Mouse (Mus musculus) CH12.LX (cell line): ENCODE results near the gene Gm21981. TPM values are rescaled to one million over a fixed set of nuclear protein-coding genes. Genes with fewer than 3 reads are reported as not detected.
A peak's percentile ranks its signal among the peaks of the same experiment; 100 is the strongest.

Source experiments
- DNase-seq: peaks from one replicate; pipeline ENCODE4 v3.0.0-alpha.2; 2013; ENCODE audit errors: extremely low read depth
- H3K27ac ChIP-seq: 2 replicates; pipeline ENCODE4 v1.5.1; 2012; ENCODE audit warnings: low read depth, mild to moderate bottlenecking, control low read depth, moderate library complexity; ENCODE audit not compliant: insufficient read depth
- H3K27me3 ChIP-seq: replicated peaks from 2 replicates; pipeline ENCODE3; 2012; ENCODE audit warnings: inconsistent platforms
- H3K36me3 ChIP-seq, 2 experiments: replicated peaks in 1 of 2; 2 replicates each; pipeline versions ENCODE3 to v1.6.1; 2012; ENCODE audit warnings: inconsistent platforms in 1 of 2, low read length in 1 of 2, mild to moderate bottlenecking in 1 of 2, mixed read lengths in 1 of 2, moderate library complexity in 1 of 2; ENCODE audit not compliant: control insufficient read depth in 1 of 2, insufficient read depth in 1 of 2
- H3K4me1 ChIP-seq, 2 experiments: 2 replicates each; pipeline ENCODE4 v1.6.1; 2012; ENCODE audit warnings: inconsistent platforms in 1 of 2, moderate library complexity in 1 of 2; ENCODE audit not compliant: insufficient read depth in 2 of 2, control insufficient read depth in 1 of 2
- H3K4me2 ChIP-seq: 2 replicates; pipeline ENCODE4 v1.6.1; 2012; ENCODE audit warnings: low read depth, mild to moderate bottlenecking, control low read depth; ENCODE audit not compliant: poor library complexity, insufficient read depth, severe bottlenecking
- H3K4me3 ChIP-seq, 3 experiments: fragments of 150-350 bp in 1 of 3; sonication (generic) in 1 of 3; replicated peaks in 1 of 3; 2 replicates each; pipeline versions ENCODE3 to v1.5.1; 2011 to 2012; ENCODE audit warnings: low read depth in 2 of 3, low read length in 2 of 3, mild to moderate bottlenecking in 2 of 3, moderate library complexity in 2 of 3, control low read depth in 1 of 3, improper control_type of control experiment in 1 of 3, inconsistent platforms in 1 of 3, mixed read lengths in 1 of 3; ENCODE audit not compliant: poor library complexity in 1 of 3
- H3K79me2 ChIP-seq: replicated peaks from 2 replicates; pipeline ENCODE4 v1.6.1; 2012; ENCODE audit warnings: mild to moderate bottlenecking, moderate library complexity; ENCODE audit not compliant: control insufficient read depth, poor library complexity, insufficient read depth, severe bottlenecking; ENCODE audit errors: extremely low read depth
- H3K9ac ChIP-seq: 2 replicates; pipeline ENCODE4 v1.6.1; 2012; ENCODE audit warnings: low read depth, mild to moderate bottlenecking, control low read depth, moderate library complexity; ENCODE audit not compliant: insufficient read depth
- H3K9me3 ChIP-seq: replicated peaks from 2 replicates; pipeline ENCODE3; 2012; ENCODE audit warnings: low read length, inconsistent platforms, mixed read lengths
- BHLHE40 ChIP-seq: IDR thresholded peaks from 2 replicates; pipeline ENCODE4 v1.6.1; 2011; ENCODE audit warnings: mild to moderate bottlenecking, low read depth, low read length, improper control_type of control experiment
- CHD1 ChIP-seq: IDR thresholded peaks from 2 replicates; pipeline ENCODE4 v1.6.1; 2012; ENCODE audit warnings: low read depth, low read length, improper control_type of control experiment, inconsistent platforms
- CHD2 ChIP-seq: IDR thresholded peaks from 2 replicates; pipeline ENCODE4 v1.6.1; 2011; ENCODE audit warnings: low read length, improper control_type of control experiment
- CTCF ChIP-seq, 2 experiments: IDR thresholded peaks in 1 of 2; conservative IDR thresholded peaks in 1 of 2; 2 replicates each; pipeline ENCODE4 v1.5.1; 2011 to 2012; ENCODE audit warnings: low read depth in 2 of 2, low read length in 2 of 2, improper control_type of control experiment in 1 of 2, inconsistent platforms in 1 of 2, mild to moderate bottlenecking in 1 of 2, moderate library complexity in 1 of 2
- ELF1 ChIP-seq: IDR thresholded peaks from 2 replicates; pipeline ENCODE4 v1.6.1; 2014; ENCODE audit warnings: low read depth, mild to moderate bottlenecking, inconsistent platforms, low read length, improper control_type of control experiment
- EP300 ChIP-seq: IDR thresholded peaks from 2 replicates; pipeline ENCODE4 v1.6.1; 2011; ENCODE audit warnings: low read length, improper control_type of control experiment
- ETS1 ChIP-seq: conservative IDR thresholded peaks from 2 replicates; pipeline ENCODE4 v1.6.1; 2012; ENCODE audit warnings: low read depth, mild to moderate bottlenecking, inconsistent platforms, low read length, improper control_type of control experiment, moderate library complexity
- GABPA ChIP-seq: IDR thresholded peaks from 2 replicates; pipeline ENCODE4 v1.6.1; 2012; ENCODE audit warnings: low read depth, low read length, improper control_type of control experiment, inconsistent platforms; ENCODE audit not compliant: insufficient replicate concordance
- HCFC1 ChIP-seq: IDR thresholded peaks from 2 replicates; pipeline ENCODE4 v1.6.1; 2012; ENCODE audit warnings: low read depth, mild to moderate bottlenecking, inconsistent platforms, low read length, improper control_type of control experiment
- IRF4 ChIP-seq: IDR thresholded peaks from 2 replicates; pipeline ENCODE4 v1.6.1; 2014; ENCODE audit warnings: low read depth, mild to moderate bottlenecking, inconsistent platforms, low read length, improper control_type of control experiment
- JUN ChIP-seq: IDR thresholded peaks from 2 replicates; pipeline ENCODE4 v1.6.1; 2011; ENCODE audit warnings: low read depth, mild to moderate bottlenecking, low read length, improper control_type of control experiment, moderate library complexity; ENCODE audit not compliant: insufficient read depth
- JUND ChIP-seq: conservative IDR thresholded peaks from 2 replicates; pipeline ENCODE4 v1.6.1; 2011; ENCODE audit warnings: low read depth, low read length, improper control_type of control experiment
- KAT2A ChIP-seq: IDR thresholded peaks from 2 replicates; pipeline ENCODE4 v1.6.1; 2012; ENCODE audit warnings: low read length, improper control_type of control experiment, inconsistent platforms; ENCODE audit not compliant: insufficient replicate concordance
- MAX ChIP-seq: IDR thresholded peaks from 2 replicates; pipeline ENCODE4 v1.6.1; 2011; ENCODE audit warnings: low read length, improper control_type of control experiment
- MAZ ChIP-seq: IDR thresholded peaks from 2 replicates; pipeline ENCODE4 v1.6.1; 2012; ENCODE audit warnings: low read depth, mild to moderate bottlenecking, inconsistent platforms, low read length, improper control_type of control experiment, moderate library complexity
- MXI1 ChIP-seq: IDR thresholded peaks from 2 replicates; pipeline ENCODE4 v1.6.1; 2011; ENCODE audit warnings: mild to moderate bottlenecking, low read depth, low read length, improper control_type of control experiment
- MYC ChIP-seq: IDR thresholded peaks from 2 replicates; pipeline ENCODE4 v1.6.1; 2011; ENCODE audit warnings: low read depth, mild to moderate bottlenecking, improper control_type of control experiment, low read length
- NELFE ChIP-seq: IDR thresholded peaks from 2 replicates; pipeline ENCODE4 v1.6.1; 2011; ENCODE audit warnings: low read depth, low read length, improper control_type of control experiment
- NRF1 ChIP-seq: IDR thresholded peaks from 2 replicates; pipeline ENCODE4 v1.6.1; 2014; ENCODE audit warnings: low read depth, mild to moderate bottlenecking, inconsistent platforms, low read length, improper control_type of control experiment, moderate library complexity
- PAX5 ChIP-seq: IDR thresholded peaks from 2 replicates; pipeline ENCODE4 v1.6.1; 2012; ENCODE audit warnings: low read length, inconsistent platforms, mixed read lengths
- POLR2A ChIP-seq: IDR thresholded peaks from 2 replicates; pipeline ENCODE4 v1.6.1; 2011; ENCODE audit warnings: low read depth, mild to moderate bottlenecking, improper control_type of control experiment, low read length
- POLR2AphosphoS2 ChIP-seq: IDR thresholded peaks from 2 replicates; pipeline ENCODE4 v1.6.1; 2011; ENCODE audit warnings: low read depth, low read length, improper control_type of control experiment
- RCOR1 ChIP-seq: conservative IDR thresholded peaks from 2 replicates; pipeline ENCODE4 v1.6.1; 2012; ENCODE audit warnings: low read depth, mild to moderate bottlenecking, inconsistent platforms, low read length, improper control_type of control experiment
- SIN3A ChIP-seq: IDR thresholded peaks from 2 replicates; pipeline ENCODE4 v1.6.1; 2012; ENCODE audit warnings: low read length, improper control_type of control experiment, inconsistent platforms
- TBP ChIP-seq: conservative IDR thresholded peaks from 2 replicates; pipeline ENCODE4 v1.6.1; 2011; ENCODE audit warnings: low read depth, low read length, improper control_type of control experiment
- USF1 ChIP-seq: IDR thresholded peaks from 2 replicates; pipeline ENCODE4 v1.6.1; 2014; ENCODE audit warnings: low read depth, mild to moderate bottlenecking, inconsistent platforms, low read length, improper control_type of control experiment
- ZC3H11A ChIP-seq: IDR thresholded peaks from 2 replicates; pipeline ENCODE4 v1.6.1; 2012; ENCODE audit warnings: low read depth, mild to moderate bottlenecking, inconsistent platforms, low read length, improper control_type of control experiment
- ZMIZ1 ChIP-seq: IDR thresholded peaks from 2 replicates; pipeline ENCODE4 v1.6.1; 2012; ENCODE audit warnings: low read depth, mild to moderate bottlenecking, inconsistent platforms, low read length, improper control_type of control experiment
- ZNF384 ChIP-seq: IDR thresholded peaks from 2 replicates; pipeline ENCODE4 v1.6.1; 2012; ENCODE audit warnings: low read depth, low read length, improper control_type of control experiment, inconsistent platforms
- dilution Hi-C: fragments of 300-500 bp; cut with MboI; formaldehyde crosslinking; loops from 2 replicates; pipeline ENCODE4 v1.14.3; 2020; ENCODE audit warnings: low sequenced_read_pairs; ENCODE audit not compliant: extremely low pct_unique_long_range_greater_than_20kb, extremely low pct_ligation_motif_present
- in situ Hi-C: fragments of 300-500 bp; cut with MboI; formaldehyde crosslinking; loops from 3 replicates; pipeline ENCODE4 v1.14.3; 2019; ENCODE audit warnings: low sequenced_read_pairs, low pct_ligation_motif_present, low pct_unique_long_range_greater_than_20kb, mixed read lengths
- polyA plus RNA-seq: library from polyadenylated mRNA; unstranded; fragments of >175 nt; gene quantifications from 2 replicates; pipeline ENCODE4 v1.2.1, GENCODE M21; 2012; ENCODE audit warnings: low read depth; ENCODE audit not compliant: insufficient read length
- total RNA-seq, 2 experiments: library from RNA; depleted of rRNA; stranded (reverse); fragments of 300-350 nt in 1 of 2; fragments of >200 nt in 1 of 2; gene quantifications; 2 replicates each; pipeline ENCODE4 v1.2.3; 2012 to 2014

Gm21981 gene
- total and polyA plus RNA-seq, 3 experiments: 0.11 to 0.59 TPM; not detected in 1

DNA sequence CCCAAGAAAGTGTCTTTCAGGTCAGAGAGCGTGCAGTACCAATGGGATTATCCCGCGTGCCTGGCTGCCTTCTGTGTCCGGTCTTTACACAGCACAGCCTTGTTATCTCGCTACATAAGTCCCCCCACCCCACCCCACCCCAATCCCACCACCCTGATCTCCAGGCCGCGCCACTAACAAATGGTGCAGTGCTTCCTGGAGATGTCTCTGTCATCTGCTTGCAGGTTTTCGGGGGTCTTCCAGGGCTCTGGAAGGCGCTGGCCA, 6.0 kb downstream of the Gm21981 start, which contains the start of gene Tomm6:
TSS of gene Tomm6 (minus strand) at position 43 of the 264 bp plus-strand sequence.
- peaks cover 10% of the 10 kb centered on the region for H3K79me2 ChIP-seq
- dilution Hi-C loops: no loop called here
- no peak within 1 kb of the TSS for H3K27ac ChIP-seq
- H3K36me3 ChIP-seq: peaks cover 18 to 35% of the 10 kb centered on the region in 2 experiments
- in situ Hi-C loops: loop anchor here (5.0 kb wide), 1 partner anchor 76 kb away; the partner anchor contains the start of genes Bysl, Gm20517 and Med20
- no peak for TF ChIP-seq BHLHE40
- TF ChIP-seq PAX5: no peak
- TF ChIP-seq ZNF384: no peak
- no peak for TF ChIP-seq MXI1
- no peak for TF ChIP-seq MAX
- TF ChIP-seq USF1: no peak
- no peak for TF ChIP-seq JUND
- TF ChIP-seq ELF1: no peak
- TF ChIP-seq POLR2A: no peak
- peaks cover 6 to 25% of the 10 kb centered on the region in 2 experiments for H3K4me1 ChIP-seq
- peak within 1 kb of the TSS; percentile 85 to 96 (median 92) for H3K4me3 ChIP-seq
- no peak for DNase-seq
- peaks cover 45% of the 10 kb centered on the region for H3K27me3 ChIP-seq
- H3K9me3 ChIP-seq: no peaks in the 10 kb centered on the region
- peak within 1 kb of the TSS; percentile 90 for H3K4me2 ChIP-seq
- H3K9ac ChIP-seq: peak within 1 kb of the TSS; percentile 84

DNA sequence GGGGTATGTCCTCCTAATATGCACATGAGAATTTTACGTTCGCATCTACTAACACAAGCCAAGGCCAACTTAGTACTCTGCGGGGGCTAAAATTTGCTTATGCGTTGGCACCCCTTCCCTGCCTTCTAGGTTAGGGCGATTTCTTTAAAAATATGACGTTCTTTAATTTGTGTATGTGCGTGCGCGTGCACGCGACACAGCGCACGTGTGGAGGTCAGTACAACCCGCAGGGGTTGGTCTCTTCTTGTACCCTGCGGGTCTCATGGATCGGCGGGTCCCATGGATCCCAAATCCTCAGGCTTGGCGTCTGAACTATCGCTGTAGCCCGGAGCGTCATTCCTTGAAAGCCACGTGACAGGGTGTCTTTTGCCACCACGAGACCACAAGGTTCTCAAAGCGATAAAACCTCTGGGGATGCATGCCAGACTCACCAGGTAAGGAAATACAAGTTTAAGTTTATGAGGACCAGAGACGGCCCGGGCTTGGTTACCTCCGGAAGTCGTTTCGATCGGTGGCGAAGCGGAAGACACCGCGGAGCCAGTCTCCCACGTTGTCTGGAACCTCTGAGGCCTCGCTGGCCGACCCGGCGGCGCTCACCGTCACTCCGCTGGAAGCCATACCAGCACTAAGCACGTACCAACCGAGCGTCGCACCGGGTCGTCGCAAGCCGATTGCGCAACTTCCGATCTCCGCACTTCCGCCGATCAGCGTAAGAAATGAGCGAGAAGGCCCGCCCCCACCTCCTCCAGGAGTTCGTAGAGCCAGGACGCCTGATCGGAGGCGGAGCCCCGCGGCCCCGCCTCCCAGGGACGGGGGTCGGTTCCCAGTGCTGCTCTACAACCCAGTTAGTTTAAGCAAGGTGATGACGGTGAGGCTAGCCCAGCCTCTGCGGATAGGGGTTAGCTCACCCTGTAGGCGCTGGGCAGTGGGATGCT, 6.6 kb downstream of the Gm21981 start:
- peak overlapping the region; percentile 85 to 96 (median 92) for H3K4me3 ChIP-seq
- peak overlapping the region; percentile 90 for H3K4me2 ChIP-seq
- H3K79me2 ChIP-seq: peaks cover 10% of the 10 kb centered on the region
- DNase-seq: peak; percentile 97
- H3K27me3 ChIP-seq: peaks cover 41% of the 10 kb centered on the region
- peak overlapping the region; percentile 84 for H3K9ac ChIP-seq
- in situ Hi-C loops: loop anchor here (5.0 kb wide), 1 partner anchor 75 kb away; the partner anchor contains the start of genes Bysl, Gm20517 and Med20
- H3K4me1 ChIP-seq: peaks cover 10 to 29% of the 10 kb centered on the region in 2 experiments
- H3K27ac ChIP-seq: no peak overlapping the region
- no peaks in the 10 kb centered on the region for H3K9me3 ChIP-seq
- dilution Hi-C loops: no loop called here
- peaks cover 18 to 41% of the 10 kb centered on the region in 2 experiments for H3K36me3 ChIP-seq
- TF ChIP-seq IRF4: peak; percentile 73
- peak; percentile 89 for TF ChIP-seq NELFE
- TF ChIP-seq KAT2A: peak; percentile 92; the same call in 1 of the 2 replicates
- TF ChIP-seq MAZ: peak; percentile 82
- TF ChIP-seq HCFC1: peak; percentile 97
- peak; percentile 81 for TF ChIP-seq BHLHE40
- TF ChIP-seq ETS1: peak; percentile 19; the same call in 1 of the 2 replicates
- TF ChIP-seq MXI1: peak; percentile 93
- TF ChIP-seq NRF1: peak; percentile 66
- TF ChIP-seq PAX5: no peak
- no peak for TF ChIP-seq JUN
- peak; percentile 76; the same call in 1 of the 2 replicates for TF ChIP-seq POLR2AphosphoS2
- TF ChIP-seq EP300: no peak
- TF ChIP-seq MYC: peak; percentile 59; the same call in 1 of the 2 replicates
- TF ChIP-seq CHD1: no peak
- peak; percentile 58 for TF ChIP-seq ZMIZ1
- TF ChIP-seq POLR2A: peak; percentile 89
- peak; percentile 93 for TF ChIP-seq SIN3A
- TF ChIP-seq ELF1: peak; percentile 87
- no peak for TF ChIP-seq ZC3H11A
- TF ChIP-seq GABPA: peak; percentile 43; the same call in 1 of the 2 replicates
- no peak for TF ChIP-seq ZNF384
- no peak; the same call in 1 of the 2 replicates for TF ChIP-seq USF1
- 0 out of 2 replicates have a peak, but pooled peaks have one; percentile 74 for TF ChIP-seq RCOR1
- no peak for TF ChIP-seq CTCF (conservative IDR thresholded peaks at IDR 0.05 in 1 of 2, IDR thresholded peaks at IDR 0.05 in 1 of 2; ENCODE audit: low read depth in 2 of 2, low read length in 2 of 2)
- peak; percentile 82 for TF ChIP-seq TBP
- TF ChIP-seq MAX: peak; percentile 65
- TF ChIP-seq CHD2: no peak
